Mouse (Mus musculus): ENCODE measurements around the gene Fabp3. TPM values are rescaled to one million over a fixed set of nuclear protein-coding genes. Genes with fewer than 3 reads are reported as not detected.

The Fabp3 gene
- 37.2 and 72.7 TPM in 2 replicates for polyA plus RNA-seq (2015; fragmentation: Nextera tagmentation; extraction: Ambion mirVana)

DNA sequence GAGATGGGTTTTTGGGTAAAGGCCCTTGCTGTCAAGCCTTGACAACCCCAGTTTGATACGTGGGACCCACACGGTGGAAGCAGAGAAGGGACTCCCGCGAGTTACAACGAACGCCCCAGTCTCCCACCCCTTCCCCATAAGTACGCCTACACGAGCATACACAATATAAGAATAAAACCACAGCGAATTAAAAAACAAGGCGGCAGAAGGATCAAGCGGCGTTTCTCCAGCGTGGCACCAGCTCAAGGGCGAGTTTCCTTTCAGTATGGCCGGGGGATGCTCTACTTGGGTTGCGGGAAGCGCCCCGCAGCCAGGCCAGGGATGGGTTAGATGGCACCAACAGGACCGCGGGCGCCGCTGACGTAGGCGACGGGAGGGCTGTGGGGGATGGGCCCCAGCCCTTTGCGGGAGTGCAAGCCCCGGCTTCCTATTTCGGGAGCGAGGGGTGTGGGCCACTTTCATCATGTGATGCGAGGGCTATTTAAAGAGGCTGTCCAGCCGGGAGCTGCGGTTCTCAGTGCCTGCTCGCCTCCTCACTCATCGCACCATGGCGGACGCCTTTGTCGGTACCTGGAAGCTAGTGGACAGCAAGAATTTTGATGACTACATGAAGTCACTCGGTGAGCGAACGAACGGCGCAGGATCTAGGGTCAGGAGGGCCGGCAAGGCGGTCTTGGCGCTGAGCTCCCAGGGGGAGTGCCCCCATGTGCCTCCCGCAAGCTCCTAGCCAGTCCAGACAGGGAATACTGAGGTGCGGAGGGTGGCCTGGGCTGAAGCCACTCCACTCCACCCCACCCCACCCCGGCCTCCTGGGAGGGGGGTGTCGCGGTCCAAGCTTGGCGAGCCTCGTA lies at the start of gene Fabp3, which contains the start of gene Gm10570:
Fabp3 (plus strand) TSS at position 365 of the 851 bp plus-strand sequence.
Gm10570 (minus strand) TSS at position 444 of the 851 bp plus-strand sequence.
- Histone ChIP-seq H3K4me2 (peak within 1 kb of the TSS; percentile 96), H3K36me3 (peaks cover 2% of the 10 kb centered on the region; the same call in 1 of the 2 replicates), H3K27me3 (peaks cover 67% of the 10 kb centered on the region), H3K9me3 (no peaks in the 10 kb centered on the region), H3K4me3 (peak within 1 kb of the TSS; percentile 52), H3K4me1 (peaks cover 22% of the 10 kb centered on the region), H3K27ac (no peak within 1 kb of the TSS), H3K9ac (0 out of 2 replicates have a peak within 1 kb of the TSS, but pooled peaks have one; percentile 14)
- WGBS: under 1% methylated on average over 52 of the region's 52 CpGs
- ATAC-seq (ENCODE audit: insufficient number of reproducible peaks, low FRiP score, low TSS enrichment, low read depth): peak; percentile 59; the same call in 1 of the 2 replicates

DNA sequence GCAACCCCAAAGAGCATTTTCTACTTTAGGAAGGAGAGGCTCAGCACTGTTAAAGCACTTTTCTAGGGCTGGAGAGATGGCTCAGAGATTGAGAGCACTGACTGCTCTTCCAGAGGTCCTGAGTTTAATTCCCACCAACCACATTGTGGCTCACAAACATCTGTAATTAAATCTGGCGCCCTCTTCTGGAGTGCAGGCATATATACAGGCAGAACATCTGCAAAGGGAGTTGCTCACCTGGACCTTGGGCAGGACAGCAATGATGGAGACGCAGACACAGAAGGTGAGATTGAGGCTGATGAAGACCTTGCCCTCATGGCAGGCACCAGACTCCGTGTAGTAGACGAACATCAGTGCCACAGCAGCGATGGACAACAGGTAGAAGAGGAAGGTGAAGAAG lies 48.0 kb upstream of the Fabp3 start:
- Histone ChIP-seq H3K9me3 (no peaks in the 10 kb centered on the region), H3K9ac (no peak overlapping the region), H3K27ac (no peak overlapping the region), H3K4me2 (no peak overlapping the region), H3K4me1 (peaks cover 10% of the 10 kb centered on the region; the same call in 1 of the 2 replicates), H3K27me3 (no peaks in the 10 kb centered on the region), H3K4me3 (no peak overlapping the region), H3K36me3 (peaks cover 70% of the 10 kb centered on the region)
- 28% methylated on average over 5 of the region's 5 CpGs for WGBS
- ATAC-seq (ENCODE audit: insufficient number of reproducible peaks, low FRiP score, low TSS enrichment, low read depth): no peak

DNA sequence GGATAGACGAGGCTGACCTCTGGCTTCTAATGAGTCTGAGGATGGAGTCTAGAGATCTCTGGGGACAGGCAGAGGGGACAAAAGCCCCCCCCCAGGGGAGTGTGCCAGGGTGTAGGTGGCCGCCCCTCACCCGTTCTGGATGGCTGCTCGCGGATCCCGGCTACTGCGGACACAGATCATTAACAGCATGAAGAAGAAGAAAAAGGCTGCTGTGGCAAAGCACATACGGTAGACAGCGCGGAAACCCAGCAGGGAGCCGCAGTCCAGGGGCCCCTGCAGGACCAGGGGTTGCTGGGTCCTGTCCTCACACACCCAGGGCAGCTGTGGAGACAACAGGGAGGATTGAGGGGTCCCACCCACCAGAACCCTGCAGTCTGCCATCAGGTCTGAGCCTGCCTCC lies 44.3 kb upstream of the Fabp3 start:
- H3K4me2 ChIP-seq: no peak overlapping the region
- no peak overlapping the region for H3K4me3 ChIP-seq
- H3K9me3 ChIP-seq: no peaks in the 10 kb centered on the region
- WGBS: 47% methylated on average over 11 of the region's 11 CpGs
- peaks cover 25% of the 10 kb centered on the region for H3K4me1 ChIP-seq
- H3K27me3 ChIP-seq: no peaks in the 10 kb centered on the region
- no peak overlapping the region for H3K27ac ChIP-seq
- H3K36me3 ChIP-seq: peaks cover 42% of the 10 kb centered on the region
- ATAC-seq (ENCODE audit: insufficient number of reproducible peaks, low FRiP score, low TSS enrichment, low read depth): no peak
- no peak overlapping the region for H3K9ac ChIP-seq

DNA sequence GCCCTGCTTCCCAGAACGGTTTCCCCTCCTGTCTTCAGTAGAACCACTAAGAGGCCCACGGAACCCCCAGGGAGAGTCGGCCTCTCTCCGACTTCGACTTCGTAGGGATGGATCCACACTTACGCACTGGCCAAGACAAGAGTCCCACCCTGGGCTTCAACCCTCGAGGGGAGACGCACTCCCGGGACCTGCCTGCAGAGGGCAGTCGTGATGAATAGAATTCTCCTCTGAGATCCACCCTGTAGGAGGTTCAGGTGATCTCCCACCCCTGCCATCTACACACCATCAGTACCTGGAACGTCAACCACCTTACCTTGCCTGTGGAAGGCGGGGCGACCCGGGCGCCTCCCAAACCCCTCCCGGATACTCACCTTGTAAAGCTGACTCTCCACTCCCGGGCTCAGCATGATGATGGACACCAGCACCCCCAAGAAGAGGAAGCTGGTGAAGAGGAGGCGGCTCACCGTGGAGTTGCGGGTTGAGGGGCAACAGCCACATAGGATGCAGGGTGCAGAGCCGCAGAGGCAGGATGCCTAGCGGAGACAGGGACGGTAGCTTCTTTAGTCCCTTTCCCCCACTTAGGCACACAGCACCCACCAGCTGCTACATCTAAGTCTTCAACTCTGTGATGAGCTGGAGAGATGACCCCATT lies 43.6 kb upstream of the Fabp3 start:
- Histone ChIP-seq H3K27me3 (no peaks in the 10 kb centered on the region), H3K4me1 (peaks cover 25% of the 10 kb centered on the region), H3K9me3 (no peaks in the 10 kb centered on the region), H3K4me3 (no peak overlapping the region), H3K36me3 (peaks cover 35% of the 10 kb centered on the region), H3K27ac (no peak overlapping the region), H3K4me2 (no peak overlapping the region), H3K9ac (no peak overlapping the region)
- 28% methylated on average over 24 of the region's 24 CpGs for WGBS
- no peak for ATAC-seq (ENCODE audit: insufficient number of reproducible peaks, low FRiP score, low TSS enrichment, low read depth)

DNA sequence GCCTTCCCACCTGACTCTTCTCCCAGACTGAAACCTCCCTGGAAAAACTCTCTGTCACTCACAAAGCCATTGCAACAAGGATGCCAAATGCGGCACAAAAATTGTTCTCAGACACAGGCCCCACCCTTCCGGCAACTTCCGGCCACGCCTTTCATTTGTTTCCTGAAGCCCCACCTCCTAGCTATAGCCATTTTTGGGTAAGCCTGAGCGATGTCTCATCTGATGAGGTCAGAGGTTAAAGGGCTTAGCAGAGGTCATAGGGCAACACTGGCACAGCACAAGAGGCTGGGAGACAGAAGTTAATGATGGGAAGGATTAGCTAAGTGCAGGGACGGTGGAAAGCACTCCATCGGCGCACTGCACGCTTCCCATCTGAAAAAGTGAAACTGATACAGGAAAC lies 41.8 kb upstream of the Fabp3 start:
- Histone ChIP-seq H3K9ac (no peak overlapping the region), H3K27me3 (no peaks in the 10 kb centered on the region), H3K4me1 (peaks cover 26% of the 10 kb centered on the region), H3K36me3 (peaks cover 23% of the 10 kb centered on the region), H3K9me3 (no peaks in the 10 kb centered on the region), H3K4me3 (no peak overlapping the region), H3K27ac (peak overlapping the region; percentile 14; the same call in 1 of the 2 replicates), H3K4me2 (0 out of 2 replicates have a peak overlapping the region, but pooled peaks have one; percentile 5)
- WGBS: 54% methylated on average over 9 of the region's 9 CpGs
- no peak; the same call in 1 of the 2 replicates for ATAC-seq (ENCODE audit: insufficient number of reproducible peaks, low FRiP score, low TSS enrichment, low read depth)

DNA sequence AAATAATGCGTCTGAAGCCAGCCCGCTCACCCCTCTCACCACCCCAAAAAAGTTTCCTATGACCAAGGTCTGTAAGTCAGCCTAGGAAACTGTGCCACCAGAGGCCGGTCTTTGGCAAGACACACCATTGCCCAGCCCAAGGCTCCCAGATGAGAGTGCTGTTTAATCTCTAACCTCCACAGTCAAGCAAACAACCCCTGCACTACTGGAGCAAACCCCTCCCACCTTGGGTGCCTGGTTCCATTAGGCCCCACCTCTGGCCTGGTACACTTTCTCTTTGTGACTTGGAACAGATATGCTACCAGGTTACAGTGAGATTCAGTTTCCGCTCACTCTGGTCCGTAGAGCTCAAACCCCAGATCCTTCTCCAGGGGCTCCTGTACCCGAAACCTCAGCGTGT lies 41.3 kb upstream of the Fabp3 start:
- no peak for ATAC-seq (ENCODE audit: insufficient number of reproducible peaks, low FRiP score, low TSS enrichment, low read depth)
- Histone ChIP-seq H3K27me3 (no peaks in the 10 kb centered on the region), H3K4me3 (no peak overlapping the region), H3K4me1 (peaks cover 28% of the 10 kb centered on the region), H3K27ac (peak overlapping the region; percentile 39; the same call in 1 of the 2 replicates), H3K9ac (no peak overlapping the region), H3K36me3 (peaks cover 18% of the 10 kb centered on the region), H3K4me2 (0 out of 2 replicates have a peak overlapping the region, but pooled peaks have one; percentile 5), H3K9me3 (no peaks in the 10 kb centered on the region)
- 67% methylated on average over 7 of the region's 7 CpGs for WGBS

DNA sequence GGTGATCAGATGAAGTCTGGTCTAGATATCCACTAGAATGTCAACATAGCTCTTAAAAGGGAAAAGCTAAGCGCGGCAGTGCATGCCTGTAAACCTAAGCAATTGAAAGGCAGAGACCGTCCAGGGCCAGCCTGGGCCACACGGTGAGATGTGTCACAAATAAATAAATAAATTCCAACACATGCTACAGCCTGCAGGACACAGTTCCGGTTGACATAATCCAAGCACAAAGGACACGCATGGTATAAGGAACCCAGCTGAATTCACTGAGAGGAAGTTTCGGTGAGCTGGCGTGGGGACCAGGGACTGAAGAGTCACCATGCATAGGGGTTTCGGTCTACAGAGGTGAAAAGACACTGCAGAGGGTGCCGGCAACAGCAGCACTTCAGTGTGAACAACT lies 39.7 kb upstream of the Fabp3 start:
- H3K36me3 ChIP-seq: peaks cover 2% of the 10 kb centered on the region
- no peak for ATAC-seq (ENCODE audit: insufficient number of reproducible peaks, low FRiP score, low TSS enrichment, low read depth)
- no peak overlapping the region for H3K4me3 ChIP-seq
- H3K4me1 ChIP-seq: peaks cover 36% of the 10 kb centered on the region
- no peaks in the 10 kb centered on the region for H3K9me3 ChIP-seq
- H3K27ac ChIP-seq: no peak overlapping the region
- no peaks in the 10 kb centered on the region for H3K27me3 ChIP-seq
- H3K4me2 ChIP-seq: no peak overlapping the region
- no peak overlapping the region for H3K9ac ChIP-seq
- WGBS: 87% methylated on average over 10 of the region's 10 CpGs

DNA sequence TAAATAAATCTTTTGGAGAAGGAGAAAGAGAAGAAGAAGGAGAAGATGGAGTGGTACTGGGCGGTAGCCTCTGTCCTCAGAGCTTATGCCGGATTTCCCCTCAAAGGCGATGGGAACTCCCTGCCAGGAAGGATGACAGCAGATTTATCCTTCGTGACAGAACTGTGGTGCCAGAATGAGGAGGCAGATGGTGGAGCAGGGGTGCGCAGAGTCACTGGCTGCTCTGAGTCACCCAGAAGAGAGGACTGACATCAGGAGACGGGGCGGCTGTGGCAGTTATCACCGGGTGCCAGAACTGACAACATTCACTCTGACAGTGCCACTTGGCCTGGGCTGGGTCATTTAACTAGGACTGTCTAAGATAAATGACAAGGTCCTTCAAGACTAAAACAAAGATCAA lies 38.3 kb upstream of the Fabp3 start:
- H3K4me2 ChIP-seq: no peak overlapping the region
- H3K36me3 ChIP-seq: no peaks in the 10 kb centered on the region; the same call in none of the 2 replicates
- no peaks in the 10 kb centered on the region for H3K9me3 ChIP-seq
- H3K9ac ChIP-seq: no peak overlapping the region
- no peak overlapping the region for H3K4me3 ChIP-seq
- WGBS: 91% methylated on average over 8 of the region's 8 CpGs
- H3K27me3 ChIP-seq: no peaks in the 10 kb centered on the region
- ATAC-seq (ENCODE audit: insufficient number of reproducible peaks, low FRiP score, low TSS enrichment, low read depth): no peak
- no peak overlapping the region for H3K27ac ChIP-seq
- H3K4me1 ChIP-seq: peaks cover 29% of the 10 kb centered on the region

DNA sequence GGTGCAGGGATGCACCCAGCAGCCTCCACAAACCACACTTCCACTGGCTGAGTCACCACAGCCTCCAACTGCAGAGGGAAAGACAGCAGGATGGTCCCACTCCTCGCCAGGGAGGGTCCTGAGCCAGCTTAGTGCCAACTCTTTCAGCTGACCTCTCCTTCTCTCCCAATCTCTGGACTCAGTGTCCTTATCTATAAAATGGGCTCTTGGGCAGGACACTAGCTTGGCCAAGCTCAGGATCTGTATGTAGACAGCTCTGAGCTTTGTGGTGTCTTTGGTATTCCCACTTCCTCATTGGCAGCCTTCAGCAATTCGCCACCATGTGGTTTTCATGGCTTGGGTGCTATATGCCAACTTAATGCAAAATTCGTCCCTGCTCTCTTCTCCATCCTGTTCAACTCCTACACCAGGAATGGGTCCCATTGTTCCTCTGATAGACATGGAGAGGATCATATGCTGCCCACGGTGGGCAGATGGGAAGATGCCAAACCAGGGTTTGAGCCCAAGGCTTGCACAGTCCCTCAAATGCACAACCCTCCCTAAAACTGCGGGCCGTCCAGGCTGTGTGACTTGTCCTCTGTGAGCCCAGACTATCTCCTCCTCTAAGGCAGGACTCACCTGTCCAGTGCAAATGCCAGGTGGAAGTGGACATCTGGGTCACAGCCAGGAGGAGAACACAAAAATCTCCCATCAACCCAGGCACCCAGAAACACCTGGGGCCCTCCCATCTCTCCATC lies 37.6 kb upstream of the Fabp3 start:
- no peak for ATAC-seq (ENCODE audit: insufficient number of reproducible peaks, low FRiP score, low TSS enrichment, low read depth)
- H3K36me3 ChIP-seq: no peaks in the 10 kb centered on the region; the same call in none of the 2 replicates
- 80% methylated on average over 6 of the region's 6 CpGs for WGBS

DNA sequence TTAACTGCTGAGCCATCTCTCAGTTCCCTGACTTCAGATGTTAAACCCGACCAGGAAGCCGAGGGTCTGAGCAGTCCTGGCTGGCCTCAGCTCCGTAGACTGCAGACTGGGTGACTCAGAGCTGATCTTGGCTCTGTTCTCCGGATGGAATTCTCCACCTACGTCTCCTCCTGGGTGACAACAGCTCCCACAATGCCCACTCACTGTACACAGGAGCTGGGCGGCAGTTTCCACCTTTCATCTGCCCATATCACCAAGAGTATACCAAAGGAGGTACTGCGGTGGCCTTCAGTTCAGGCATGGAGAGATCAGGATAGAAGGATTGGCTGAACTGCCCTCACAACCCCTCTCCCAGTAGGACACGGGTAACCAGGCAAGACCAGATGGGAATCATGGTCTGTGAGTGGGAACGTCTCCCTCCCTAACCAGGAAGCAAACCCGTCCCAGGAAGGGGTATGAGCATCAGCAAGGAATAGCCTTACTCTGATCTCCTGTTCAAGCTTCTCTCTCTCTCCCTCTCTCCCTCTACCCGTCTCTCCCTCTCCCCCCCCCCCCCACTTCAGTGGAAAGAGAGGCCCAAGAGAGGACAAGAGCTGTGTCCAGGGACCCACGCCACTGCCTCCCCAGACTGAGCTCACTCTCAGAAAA lies 34.6 kb upstream of the Fabp3 start:
- peak; percentile 7; the same call in 1 of the 2 replicates for ATAC-seq (ENCODE audit: insufficient number of reproducible peaks, low FRiP score, low TSS enrichment, low read depth)
- H3K9me3 ChIP-seq: no peaks in the 10 kb centered on the region
- H3K36me3 ChIP-seq: no peaks in the 10 kb centered on the region; the same call in none of the 2 replicates
- peak overlapping the region; percentile 83 for H3K4me2 ChIP-seq
- peak overlapping the region; percentile 78 for H3K4me3 ChIP-seq
- H3K27me3 ChIP-seq: no peaks in the 10 kb centered on the region
- H3K9ac ChIP-seq: peak overlapping the region; percentile 72
- peak overlapping the region; percentile 89 for H3K27ac ChIP-seq
- whole genome bisulfite sequencing: 10% methylated on average over 12 of the region's 12 CpGs
- peaks cover 21% of the 10 kb centered on the region for H3K4me1 ChIP-seq

More for the DNA sequence above, 37.6 kb upstream of the Fabp3 start:
- H3K9me3 ChIP-seq: no peaks in the 10 kb centered on the region
- peaks cover 35% of the 10 kb centered on the region for H3K4me1 ChIP-seq
- H3K9ac ChIP-seq: no peak overlapping the region
- H3K4me2 ChIP-seq: no peak overlapping the region
- no peak overlapping the region for H3K4me3 ChIP-seq
- no peaks in the 10 kb centered on the region for H3K27me3 ChIP-seq
- H3K27ac ChIP-seq: no peak overlapping the region

Measured in limb, embryonic 15.5 days (tissue).